Mouse (Mus musculus): Measurements from ENCODE around the gene Ccl26. TPM values are rescaled to one million over a fixed set of nuclear protein-coding genes. Genes with fewer than 3 reads are reported as not detected.

The Ccl26 gene
- polyA plus RNA-seq, 1 experiment from 2014 or later = not detected

DNA sequence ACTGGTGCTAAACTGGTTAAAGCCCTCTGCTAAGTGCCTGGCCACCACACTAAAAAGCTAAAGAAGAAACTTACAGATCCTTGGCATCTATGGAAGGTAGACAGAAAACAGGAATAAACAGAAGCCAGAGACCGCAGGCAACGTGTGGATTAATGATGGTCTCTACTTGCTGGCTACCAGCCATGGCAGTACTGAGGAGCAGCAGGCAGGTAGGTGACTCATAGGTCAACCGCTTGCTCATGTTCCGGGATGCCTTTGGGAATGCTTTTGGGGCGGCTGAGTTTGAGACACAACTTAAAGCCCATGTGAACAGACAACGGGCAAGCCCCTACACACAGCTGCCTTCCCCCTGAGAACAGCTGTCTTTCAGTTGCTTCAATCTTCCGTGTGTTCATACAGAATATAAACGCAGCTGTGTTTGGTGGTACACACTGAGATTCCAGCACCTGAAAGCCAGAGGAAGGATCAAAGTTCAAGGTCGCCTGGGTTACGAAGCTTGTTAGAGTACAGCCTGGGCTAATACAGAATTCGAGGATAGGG, 32.0 kb downstream of the Ccl26 start:
- Histone ChIP-seq H3K4me1 (ENCODE audit: control insufficient read depth, insufficient read depth, low read length) (peaks cover 9% of the 10 kb centered on the region; the same call in 1 of the 2 replicates), H3K9ac (ENCODE audit: low read depth, low read length) (no peak overlapping the region), H3K27me3 (ENCODE audit: control insufficient read depth, insufficient read depth, low read length) (no peaks in the 10 kb centered on the region), H3K36me3 (ENCODE audit: control insufficient read depth, insufficient read depth, low read length) (no peaks in the 10 kb centered on the region), H3K4me2 (replicated peaks; ENCODE audit: low read depth, low read length) (no peak overlapping the region), H3K27ac (ENCODE audit: low read depth, low read length) (no peak overlapping the region), H3K4me3 (ENCODE audit: low read length) (no peak overlapping the region), H3K9me3 (ENCODE audit: control insufficient read depth, low read length) (no peaks in the 10 kb centered on the region)
- ATAC-seq (ENCODE audit: low FRiP score, low TSS enrichment) = no peak
- WGBS = 82% methylated on average over 11 of the region's 11 CpGs

- no peak for ATAC-seq (ENCODE audit: low FRiP score, low TSS enrichment)
- Histone ChIP-seq H3K4me3 (ENCODE audit: low read length) (no peak overlapping the region), H3K9me3 (ENCODE audit: control insufficient read depth, low read length) (no peaks in the 10 kb centered on the region), H3K27me3 (ENCODE audit: control insufficient read depth, insufficient read depth, low read length) (no peaks in the 10 kb centered on the region), H3K36me3 (ENCODE audit: control insufficient read depth, insufficient read depth, low read length) (no peaks in the 10 kb centered on the region), H3K4me2 (replicated peaks; ENCODE audit: low read depth, low read length) (no peak overlapping the region), H3K4me1 (ENCODE audit: control insufficient read depth, insufficient read depth, low read length) (peaks cover 10% of the 10 kb centered on the region; the same call in 1 of the 2 replicates), H3K9ac (ENCODE audit: low read depth, low read length) (no peak overlapping the region), H3K27ac (ENCODE audit: low read depth, low read length) (no peak overlapping the region)
- 68% methylated on average over 2 of the region's 2 CpGs for whole genome bisulfite sequencing
Observed at GRCm38 (mm10) chr5:135529964-135530363, 33.4 kb downstream of the Ccl26 start.

DNA sequence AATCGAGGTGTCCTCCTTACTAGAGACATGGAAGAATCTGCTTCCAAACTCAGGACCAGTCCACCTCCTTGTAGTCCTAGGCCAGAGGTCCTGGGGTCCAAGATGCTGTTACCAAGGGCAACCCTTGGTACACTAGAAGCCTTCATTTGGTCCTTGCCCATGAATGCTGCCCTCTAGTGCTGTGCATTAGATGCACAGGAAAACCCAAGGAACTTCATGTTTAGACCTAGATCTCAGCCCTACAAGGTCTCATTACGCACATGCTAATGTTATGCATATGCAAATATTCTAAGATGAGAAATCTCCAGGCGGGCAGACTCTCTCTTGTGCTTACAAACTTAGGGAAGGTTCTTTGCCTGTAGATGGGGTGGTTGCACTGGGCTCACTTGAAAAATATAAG, 34.1 kb downstream of the Ccl26 start:
- Histone ChIP-seq H3K9ac (ENCODE audit: low read depth, low read length) (no peak overlapping the region), H3K27ac (ENCODE audit: low read depth, low read length) (no peak overlapping the region), H3K4me3 (ENCODE audit: low read length) (no peak overlapping the region), H3K9me3 (ENCODE audit: control insufficient read depth, low read length) (no peaks in the 10 kb centered on the region), H3K36me3 (ENCODE audit: control insufficient read depth, insufficient read depth, low read length) (no peaks in the 10 kb centered on the region), H3K27me3 (ENCODE audit: control insufficient read depth, insufficient read depth, low read length) (no peaks in the 10 kb centered on the region), H3K4me1 (ENCODE audit: control insufficient read depth, insufficient read depth, low read length) (peaks cover 15% of the 10 kb centered on the region; the same call in 1 of the 2 replicates), H3K4me2 (replicated peaks; ENCODE audit: low read depth, low read length) (no peak overlapping the region)
- no peak for ATAC-seq (ENCODE audit: low FRiP score, low TSS enrichment)
- WGBS = 85% methylated on average over 3 of the region's 3 CpGs

GRCm38 (mm10) chr5:135527986-135528385, 35.4 kb downstream of the Ccl26 start:
- Histone ChIP-seq H3K27ac (ENCODE audit: low read depth, low read length) (no peak overlapping the region), H3K9me3 (ENCODE audit: control insufficient read depth, low read length) (no peaks in the 10 kb centered on the region), H3K4me2 (replicated peaks; ENCODE audit: low read depth, low read length) (no peak overlapping the region), H3K27me3 (ENCODE audit: control insufficient read depth, insufficient read depth, low read length) (no peaks in the 10 kb centered on the region), H3K36me3 (ENCODE audit: control insufficient read depth, insufficient read depth, low read length) (no peaks in the 10 kb centered on the region), H3K4me3 (ENCODE audit: low read length) (no peak overlapping the region), H3K9ac (ENCODE audit: low read depth, low read length) (no peak overlapping the region), H3K4me1 (ENCODE audit: control insufficient read depth, insufficient read depth, low read length) (peaks cover 9% of the 10 kb centered on the region; the same call in 1 of the 2 replicates)
- WGBS = 16% methylated on average over 7 of the region's 7 CpGs
- no peak for ATAC-seq (ENCODE audit: low FRiP score, low TSS enrichment)

- H3K27ac ChIP-seq (ENCODE audit: low read depth, low read length) = peak overlapping the region; percentile 47; the same call in 1 of the 2 replicates
- WGBS = 64% methylated on average over 11 of the region's 11 CpGs
Observed at GRCm38 (mm10) chr5:135524660-135525560, 38.5 kb downstream of the Ccl26 start.

GRCm38 (mm10) chr5:135524087-135524486, 39.3 kb downstream of the Ccl26 start:
- Histone ChIP-seq H3K36me3 (ENCODE audit: control insufficient read depth, insufficient read depth, low read length) (no peaks in the 10 kb centered on the region), H3K4me2 (replicated peaks; ENCODE audit: low read depth, low read length) (no peak overlapping the region), H3K4me1 (ENCODE audit: control insufficient read depth, insufficient read depth, low read length) (peaks cover 9% of the 10 kb centered on the region; the same call in 1 of the 2 replicates), H3K9ac (ENCODE audit: low read depth, low read length) (no peak overlapping the region), H3K4me3 (ENCODE audit: low read length) (no peak overlapping the region), H3K9me3 (ENCODE audit: control insufficient read depth, low read length) (no peaks in the 10 kb centered on the region), H3K27me3 (ENCODE audit: control insufficient read depth, insufficient read depth, low read length) (no peaks in the 10 kb centered on the region), H3K27ac (ENCODE audit: low read depth, low read length) (no peak overlapping the region)
- WGBS = 48% methylated on average over 2 of the region's 2 CpGs
- ATAC-seq (ENCODE audit: low FRiP score, low TSS enrichment) = no peak

More at GRCm38 (mm10) chr5:135524660-135525560, 38.5 kb downstream of the Ccl26 start:
- H3K36me3 ChIP-seq (ENCODE audit: control insufficient read depth, insufficient read depth, low read length) = no peaks in the 10 kb centered on the region
- ATAC-seq (ENCODE audit: low FRiP score, low TSS enrichment) = no peak
- H3K4me2 ChIP-seq (replicated peaks; ENCODE audit: low read depth, low read length) = no peak overlapping the region
- H3K9ac ChIP-seq (ENCODE audit: low read depth, low read length) = no peak overlapping the region
- H3K27me3 ChIP-seq (ENCODE audit: control insufficient read depth, insufficient read depth, low read length) = no peaks in the 10 kb centered on the region
- H3K9me3 ChIP-seq (ENCODE audit: control insufficient read depth, low read length) = no peaks in the 10 kb centered on the region
- peaks cover 9% of the 10 kb centered on the region; the same call in 1 of the 2 replicates for H3K4me1 ChIP-seq (ENCODE audit: control insufficient read depth, insufficient read depth, low read length)
- no peak overlapping the region for H3K4me3 ChIP-seq (ENCODE audit: low read length)

- Histone ChIP-seq H3K4me1 (ENCODE audit: control insufficient read depth, insufficient read depth, low read length) (peaks cover 6% of the 10 kb centered on the region; the same call in 1 of the 2 replicates), H3K27ac (ENCODE audit: low read depth, low read length) (no peak overlapping the region), H3K4me3 (ENCODE audit: low read length) (no peak overlapping the region), H3K9ac (ENCODE audit: low read depth, low read length) (no peak overlapping the region), H3K36me3 (ENCODE audit: control insufficient read depth, insufficient read depth, low read length) (no peaks in the 10 kb centered on the region), H3K9me3 (ENCODE audit: control insufficient read depth, low read length) (no peaks in the 10 kb centered on the region), H3K27me3 (ENCODE audit: control insufficient read depth, insufficient read depth, low read length) (no peaks in the 10 kb centered on the region), H3K4me2 (replicated peaks; ENCODE audit: low read depth, low read length) (no peak overlapping the region)
- 66% methylated on average over 9 of the region's 9 CpGs for WGBS
- no peak for ATAC-seq (ENCODE audit: low FRiP score, low TSS enrichment)
Observed at GRCm38 (mm10) chr5:135522111-135522722, 41.2 kb downstream of the Ccl26 start.

DNA sequence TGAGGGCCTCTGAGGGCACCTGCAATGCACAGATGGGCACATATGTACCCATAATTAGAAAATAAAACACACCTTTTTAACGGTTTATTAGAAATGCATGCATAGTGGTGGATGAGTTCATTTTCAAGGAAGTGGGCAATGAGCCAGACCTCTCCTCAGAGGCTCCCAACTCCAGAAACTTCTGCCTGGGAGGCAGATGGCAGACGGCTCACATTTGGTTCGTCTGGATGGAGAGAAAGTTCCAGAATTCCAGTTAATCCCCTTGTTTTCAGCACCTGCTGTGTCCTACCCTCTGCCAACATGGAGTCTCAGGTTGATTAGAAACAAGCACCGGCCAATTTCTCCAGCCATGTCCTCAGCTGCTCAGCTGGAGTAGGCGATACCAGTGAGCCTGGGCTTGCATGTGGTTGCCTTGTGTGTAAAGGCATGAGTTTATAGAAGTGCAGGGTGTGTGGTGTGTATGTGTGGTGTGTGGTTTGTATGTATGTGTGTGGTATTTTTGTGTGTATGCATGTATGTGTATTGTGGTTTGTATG, 46.0 kb downstream of the Ccl26 start:
- no peaks in the 10 kb centered on the region for H3K4me1 ChIP-seq (ENCODE audit: control insufficient read depth, insufficient read depth, low read length)
- H3K36me3 ChIP-seq (ENCODE audit: control insufficient read depth, insufficient read depth, low read length) = no peaks in the 10 kb centered on the region; the same call in 1 of the 2 replicates
- H3K27ac ChIP-seq (ENCODE audit: low read depth, low read length) = no peak overlapping the region
- 0 out of 2 replicates have a peak, but pooled peaks cover 9% of the 10 kb centered on the region for H3K9me3 ChIP-seq (ENCODE audit: control insufficient read depth, low read length)
- H3K4me2 ChIP-seq (replicated peaks; ENCODE audit: low read depth, low read length) = no peak overlapping the region
- 96% methylated on average over 5 of the region's 5 CpGs for WGBS
- H3K27me3 ChIP-seq (ENCODE audit: control insufficient read depth, insufficient read depth, low read length) = no peaks in the 10 kb centered on the region
- no peak for ATAC-seq (ENCODE audit: low FRiP score, low TSS enrichment)
- no peak overlapping the region for H3K4me3 ChIP-seq (ENCODE audit: low read length)
- H3K9ac ChIP-seq (ENCODE audit: low read depth, low read length) = no peak overlapping the region

All from kidney, embryonic 14.5 days (tissue).